Mouse (Mus musculus) stomach, postnatal 0 days (tissue): ENCODE measurements around the gene Noc3l. TPM values are rescaled to one million over a fixed set of nuclear protein-coding genes. Genes with fewer than 3 reads are reported as not detected.

ENCODE experiments used
- ATAC-seq: fragments of 200-750 bp; cut with Nextera tagmentation; 2 replicates; pipeline ENCODE4 v1.8.0; 2017; ENCODE audit not compliant: low FRiP score, low TSS enrichment
- DNase-seq: peaks from one replicate; pipeline ENCODE4 v3.0.0-alpha.2; 2016; ENCODE audit warnings: low spot score
- H3K27ac ChIP-seq: fragments of 300-500 bp; sonication (generic); replicated peaks from 2 replicates; pipeline ENCODE4 v1.5.1; 2014; ENCODE audit warnings: mild to moderate bottlenecking, control low read depth
- H3K27me3 ChIP-seq: fragments of 300-500 bp; sonication (generic); 2 replicates; pipeline ENCODE4 v1.6.1; 2014; ENCODE audit warnings: low read length; ENCODE audit not compliant: control insufficient read depth, insufficient read depth
- H3K36me3 ChIP-seq: fragments of 300-500 bp; sonication (generic); 2 replicates; pipeline ENCODE4 v1.6.1; 2014; ENCODE audit warnings: low read length, mixed read lengths; ENCODE audit not compliant: control insufficient read depth, insufficient read depth
- H3K4me1 ChIP-seq: fragments of 300-500 bp; sonication (generic); replicated peaks from 2 replicates; pipeline ENCODE4 v1.6.1; 2014; ENCODE audit warnings: antibody characterized with exemption; ENCODE audit not compliant: control insufficient read depth, insufficient read depth
- H3K4me2 ChIP-seq: fragments of 300-500 bp; sonication (generic); replicated peaks from 2 replicates; pipeline ENCODE4 v1.6.1; 2014; ENCODE audit warnings: low read depth, mild to moderate bottlenecking, control low read depth, moderate library complexity
- H3K4me3 ChIP-seq: fragments of 300-500 bp; sonication (generic); 2 replicates; pipeline ENCODE4 v1.5.1; 2014; ENCODE audit warnings: low read depth, low read length, control low read depth
- H3K9ac ChIP-seq: fragments of 300-500 bp; sonication (generic); 2 replicates; pipeline ENCODE4 v1.6.1; 2014; ENCODE audit warnings: mild to moderate bottlenecking, low read length, control low read depth, mixed read lengths
- H3K9me3 ChIP-seq: fragments of 300-500 bp; sonication (generic); 2 replicates; pipeline ENCODE4 v1.6.1; 2016; ENCODE audit warnings: low read length; ENCODE audit not compliant: control insufficient read depth
- CTCF ChIP-seq: IDR thresholded peaks from 2 replicates; pipeline ENCODE4 v1.5.1; 2016; ENCODE audit warnings: antibody characterized with exemption, low read depth, mild to moderate bottlenecking, moderate library complexity
- EP300 ChIP-seq: optimal IDR thresholded peaks from 2 replicates; pipeline ENCODE3; 2016; ENCODE audit warnings: antibody characterized with exemption
- WGBS: fragments of 180-500 bp; shearing (Covaris S2); extraction: QIAGEN DNeasy Blood & Tissue Kit; methylation state at CpG from one replicate; pipeline ENCODE4 v1.1.7; 2014; 5-methylcytosine and 5-hydroxymethylcytosine counted together
- polyA plus RNA-seq: library from polyadenylated mRNA; unstranded; fragments of >200 nt; fragmentation: Nextera tagmentation; extraction: Ambion mirVana; gene quantifications from 2 replicates; pipeline ENCODE4 v1.2.1, GENCODE M21; 2015

The Noc3l gene
- polyA plus RNA-seq, 1 experiment from 2014 or later: 2.9 TPM

DNA sequence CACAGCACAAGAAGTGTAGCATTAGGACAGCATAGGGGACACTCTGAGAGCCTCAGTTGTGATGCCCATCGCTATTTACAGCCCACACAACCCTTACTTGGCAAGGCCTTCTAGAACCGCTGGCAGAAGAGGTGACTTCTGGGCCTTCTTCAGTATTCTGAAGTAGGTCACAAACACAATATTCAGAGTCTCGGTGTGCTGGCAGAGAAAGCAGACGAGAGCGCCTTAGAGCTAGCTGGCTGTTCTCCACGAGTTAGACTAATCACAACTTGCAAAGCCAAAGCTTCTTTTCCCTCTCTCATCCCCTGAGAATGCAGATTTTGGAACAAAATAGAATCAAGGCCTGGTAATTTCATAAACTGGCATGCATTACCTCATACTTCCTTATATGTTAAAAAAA, 20.2 kb downstream of the Noc3l start:
- no peak overlapping the region for H3K4me3 ChIP-seq
- ATAC-seq (no peak; the same call in 1 of the 2 replicates), DNase-seq (no peak)
- no peak overlapping the region for H3K27ac ChIP-seq
- H3K36me3 ChIP-seq: peaks cover 20% of the 10 kb centered on the region
- H3K4me2 ChIP-seq: no peak overlapping the region
- no peaks in the 10 kb centered on the region for H3K4me1 ChIP-seq
- WGBS: 72% methylated on average over 6 of the region's 6 CpGs
- no peaks in the 10 kb centered on the region for H3K27me3 ChIP-seq
- H3K9me3 ChIP-seq: no peaks in the 10 kb centered on the region
- no peak overlapping the region for H3K9ac ChIP-seq
- TF ChIP-seq EP300 (no peak), CTCF (no peak)

- no peak overlapping the region for H3K27ac ChIP-seq
- H3K4me3 ChIP-seq: no peak overlapping the region
- H3K36me3 ChIP-seq: peaks cover 15% of the 10 kb centered on the region
- ATAC-seq (no peak), DNase-seq (no peak)
- WGBS: 81% methylated on average over 1 of the region's 1 CpGs
- H3K27me3 ChIP-seq: no peaks in the 10 kb centered on the region
- H3K4me1 ChIP-seq: no peaks in the 10 kb centered on the region
- no peak overlapping the region for H3K4me2 ChIP-seq
- TF ChIP-seq EP300: no peak
- no peak for TF ChIP-seq CTCF
- no peaks in the 10 kb centered on the region for H3K9me3 ChIP-seq
- no peak overlapping the region for H3K9ac ChIP-seq
These were observed 20.7 kb downstream of the Noc3l start for GRCm38 (mm10) chr19:38798291-38798690.

DNA sequence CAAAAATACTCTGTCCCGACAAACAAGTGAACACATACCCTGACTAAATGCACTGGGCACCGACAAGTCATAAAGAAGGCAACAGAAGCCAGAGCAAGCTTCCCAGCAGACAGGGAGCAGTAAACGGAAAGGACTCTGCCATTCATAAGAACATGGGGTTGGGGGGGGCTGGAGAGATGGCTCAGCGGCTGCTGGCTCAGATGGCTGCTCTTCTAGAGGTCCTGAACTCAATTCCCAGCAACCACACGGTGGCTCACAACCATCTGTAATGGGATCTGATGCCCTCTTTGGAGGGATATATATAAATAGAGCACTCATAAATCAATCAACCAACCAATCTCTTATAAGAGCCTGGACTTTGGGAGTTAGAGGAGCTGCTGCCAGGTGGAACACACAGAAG, 22.5 kb downstream of the Noc3l start:
- no peak overlapping the region for H3K4me2 ChIP-seq
- peaks cover 17% of the 10 kb centered on the region for H3K36me3 ChIP-seq
- no peaks in the 10 kb centered on the region for H3K9me3 ChIP-seq
- no peak for TF ChIP-seq CTCF
- no peak for TF ChIP-seq EP300
- DNase-seq: no peak
- H3K27ac ChIP-seq: no peak overlapping the region
- H3K4me1 ChIP-seq: no peaks in the 10 kb centered on the region
- no peak overlapping the region for H3K4me3 ChIP-seq
- no peak overlapping the region for H3K9ac ChIP-seq
- no peak for ATAC-seq
- 78% methylated on average over 5 of the region's 5 CpGs for WGBS
- H3K27me3 ChIP-seq: no peaks in the 10 kb centered on the region

DNA sequence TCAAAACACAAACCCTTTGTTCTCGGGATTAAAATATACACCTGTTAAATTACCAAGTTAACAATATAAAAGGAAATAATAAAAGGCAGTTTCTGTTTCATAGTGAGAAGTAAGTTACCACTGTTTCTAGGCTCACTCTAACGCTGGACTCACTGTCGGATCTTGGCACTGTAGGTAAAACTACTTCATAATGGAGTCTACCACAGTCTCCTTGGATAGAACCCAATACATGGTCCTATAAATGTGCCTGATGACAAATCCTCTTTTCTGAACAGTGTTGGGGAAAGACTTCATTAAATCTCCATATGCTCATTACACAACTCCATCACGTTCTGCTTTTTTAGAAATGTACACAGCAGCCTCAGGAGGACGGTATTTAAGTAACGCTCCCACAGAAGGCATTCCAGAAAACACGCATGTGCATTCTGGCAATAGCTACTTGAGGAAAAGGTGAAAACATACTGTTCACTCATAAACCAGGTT, 25.4 kb downstream of the Noc3l start:
- Histone ChIP-seq H3K9me3 (no peaks in the 10 kb centered on the region), H3K27me3 (no peaks in the 10 kb centered on the region), H3K4me2 (no peak overlapping the region), H3K4me1 (no peaks in the 10 kb centered on the region), H3K36me3 (peaks cover 17% of the 10 kb centered on the region), H3K9ac (no peak overlapping the region), H3K27ac (no peak overlapping the region), H3K4me3 (no peak overlapping the region)
- ATAC-seq (no peak), DNase-seq (no peak)
- WGBS: 92% methylated on average over 7 of the region's 7 CpGs
- TF ChIP-seq CTCF (no peak), EP300 (no peak)

- Histone ChIP-seq H3K9ac (no peak overlapping the region), H3K4me3 (no peak overlapping the region), H3K36me3 (peaks cover 3% of the 10 kb centered on the region), H3K4me2 (no peak overlapping the region), H3K4me1 (no peaks in the 10 kb centered on the region), H3K27ac (no peak overlapping the region), H3K9me3 (no peaks in the 10 kb centered on the region), H3K27me3 (no peaks in the 10 kb centered on the region)
- TF ChIP-seq EP300 (no peak), CTCF (no peak)
- DNase-seq (no peak), ATAC-seq (no peak)
- 86% methylated on average over 6 of the region's 6 CpGs for WGBS
These were observed 31.3 kb downstream of the Noc3l start for GRCm38 (mm10) chr19:38787756-38788155.

GRCm38 (mm10) chr19:38783542-38783941, 35.5 kb downstream of the Noc3l start:
- Histone ChIP-seq H3K36me3 (no peaks in the 10 kb centered on the region; the same call in 1 of the 2 replicates), H3K9ac (no peak overlapping the region), H3K9me3 (no peaks in the 10 kb centered on the region), H3K4me2 (no peak overlapping the region), H3K4me3 (no peak overlapping the region), H3K27me3 (no peaks in the 10 kb centered on the region), H3K27ac (no peak overlapping the region), H3K4me1 (no peaks in the 10 kb centered on the region)
- DNase-seq (no peak), ATAC-seq (no peak)
- no peak for TF ChIP-seq CTCF
- TF ChIP-seq EP300: no peak
- 77% methylated on average over 9 of the region's 9 CpGs for WGBS
